Mouse (Mus musculus) limb, embryonic 11.5 days (tissue): Measurements from ENCODE around the gene Cdk19. TPM values are rescaled to one million over a fixed set of nuclear protein-coding genes. Genes with fewer than 3 reads are reported as not detected.
"Not testable (repeated sequence)": the region's sequence is repeated elsewhere in the genome, so short reads cannot be mapped to it uniquely, and the experiment has no call there.

Source experiments
- ATAC-seq: fragments of 200-750 bp; cut with Nextera tagmentation; 2 replicates; pipeline ENCODE4 v1.8.0; 2017; ENCODE audit warnings: low read depth; ENCODE audit not compliant: insufficient number of reproducible peaks, low FRiP score, low TSS enrichment
- DNase-seq: peaks from one replicate; pipeline ENCODE4 v3.0.0-alpha.2; 2015; ENCODE audit warnings: low spot score
- H3K27ac ChIP-seq: fragments of 300-500 bp; sonication (generic); replicated peaks from 2 replicates; pipeline ENCODE4 v1.5.1; 2014; ENCODE audit warnings: low read depth, mild to moderate bottlenecking, low read length
- H3K27me3 ChIP-seq: fragments of 300-500 bp; sonication (generic); 2 replicates; pipeline ENCODE4 v1.6.1; 2014; ENCODE audit warnings: mild to moderate bottlenecking, low read length, mixed read lengths; ENCODE audit not compliant: control insufficient read depth, insufficient read depth
- H3K36me3 ChIP-seq: fragments of 300-500 bp; sonication (generic); 2 replicates; pipeline ENCODE4 v1.6.1; 2014; ENCODE audit warnings: mild to moderate bottlenecking, low read length, moderate library complexity, mixed read lengths; ENCODE audit not compliant: control insufficient read depth, insufficient read depth
- H3K4me1 ChIP-seq: fragments of 300-500 bp; sonication (generic); 2 replicates; pipeline ENCODE4 v1.6.1; 2014; ENCODE audit warnings: low read length, mixed read lengths; ENCODE audit not compliant: control insufficient read depth, insufficient read depth
- H3K4me2 ChIP-seq: fragments of 300-500 bp; sonication (generic); 2 replicates; pipeline ENCODE4 v1.6.1; 2014; ENCODE audit warnings: low read depth, mild to moderate bottlenecking, moderate library complexity; ENCODE audit not compliant: severe bottlenecking
- H3K4me3 ChIP-seq: fragments of 300-500 bp; sonication (generic); 2 replicates; pipeline ENCODE4 v1.5.1; 2014; ENCODE audit warnings: low read depth, low read length
- H3K9ac ChIP-seq: fragments of 300-500 bp; sonication (generic); 2 replicates; pipeline ENCODE4 v1.6.1; 2014; ENCODE audit warnings: mild to moderate bottlenecking, low read length
- H3K9me3 ChIP-seq: fragments of 300-500 bp; sonication (generic); 2 replicates; pipeline ENCODE4 v1.6.1; 2016; ENCODE audit warnings: low read length; ENCODE audit not compliant: control insufficient read depth
- WGBS: fragments of 180-500 bp; shearing (Covaris S2); extraction: QIAGEN DNeasy Blood & Tissue Kit; methylation state at CpG from one replicate; pipeline ENCODE4 v1.1.7; 2014; 5-methylcytosine and 5-hydroxymethylcytosine counted together
- polyA plus RNA-seq: library from polyadenylated mRNA; unstranded; fragments of >200 nt; fragmentation: Nextera tagmentation; extraction: Ambion mirVana; gene quantifications from 2 replicates; pipeline ENCODE4 v1.2.1, GENCODE M21; 2014

Gene Cdk19
- 11.4 and 11.5 TPM in 2 replicates for polyA plus RNA-seq

GRCm38 (mm10) chr10:40339351-40339964 is at the start of gene Cdk19:
Gene Cdk19 (plus strand): TSS chr10:40339564.
- Histone ChIP-seq H3K36me3 (no peaks in the 10 kb centered on the region), H3K4me3 (no peak within 1 kb of the TSS), H3K27me3 (no peaks in the 10 kb centered on the region), H3K4me2 (peak within 1 kb of the TSS; percentile 20; the same call in 1 of the 2 replicates), H3K27ac (0 out of 2 replicates have a peak within 1 kb of the TSS, but pooled peaks have one; percentile 21), H3K9ac (no peak within 1 kb of the TSS; the same call in 1 of the 2 replicates), H3K4me1 (no peaks in the 10 kb centered on the region), H3K9me3 (no peaks in the 10 kb centered on the region)
- DNase-seq (peak; percentile 65), ATAC-seq (peak; percentile 47; the same call in 1 of the 2 replicates)
- WGBS = 15% methylated on average over 13 of the region's 13 CpGs

GRCm38 (mm10) chr10:40292640-40293039 is 46.7 kb upstream of the Cdk19 start:
- 96% methylated on average over 6 of the region's 6 CpGs for WGBS
- H3K4me3 ChIP-seq = no peak overlapping the region
- ATAC-seq (no peak), DNase-seq (no peak)
- H3K27me3 ChIP-seq = no peaks in the 10 kb centered on the region
- H3K4me2 ChIP-seq = no peak overlapping the region
- H3K4me1 ChIP-seq = no peaks in the 10 kb centered on the region
- no peaks in the 10 kb centered on the region for H3K9me3 ChIP-seq
- peaks cover 8% of the 10 kb centered on the region; the same call in 1 of the 2 replicates for H3K36me3 ChIP-seq
- no peak overlapping the region for H3K9ac ChIP-seq
- H3K27ac ChIP-seq = no peak overlapping the region

- no peaks in the 10 kb centered on the region for H3K9me3 ChIP-seq
- ATAC-seq (peak; percentile 65), DNase-seq (peak; percentile 86)
- no peaks in the 10 kb centered on the region for H3K27me3 ChIP-seq
- H3K27ac ChIP-seq = peak overlapping the region; percentile 84
- peaks cover 7% of the 10 kb centered on the region for H3K4me1 ChIP-seq
- H3K9ac ChIP-seq = peak overlapping the region; percentile 94
- H3K4me2 ChIP-seq = peak overlapping the region; percentile 69
- H3K4me3 ChIP-seq = peak overlapping the region; percentile 88
- H3K36me3 ChIP-seq = no peaks in the 10 kb centered on the region
- under 1% methylated on average over 36 of the region's 36 CpGs for WGBS
Measured at GRCm38 (mm10) chr10:40300648-40301171, 38.7 kb upstream of the Cdk19 start.

GRCm38 (mm10) chr10:40301181-40302075 is 37.9 kb upstream of the Cdk19 start:
- WGBS = under 1% methylated on average over 63 of the region's 91 CpGs
- not testable (repeated sequence) for H3K36me3 ChIP-seq, H3K4me1 ChIP-seq, H3K9me3 ChIP-seq, H3K27me3 ChIP-seq
- Histone ChIP-seq H3K4me2 (peak overlapping the region; percentile 69), H3K4me3 (peak overlapping the region; percentile 88), H3K27ac (peak overlapping the region; percentile 84), H3K9ac (peak overlapping the region; percentile 94)
- ATAC-seq (peak; percentile 45), DNase-seq (peak; percentile 69)

DNA sequence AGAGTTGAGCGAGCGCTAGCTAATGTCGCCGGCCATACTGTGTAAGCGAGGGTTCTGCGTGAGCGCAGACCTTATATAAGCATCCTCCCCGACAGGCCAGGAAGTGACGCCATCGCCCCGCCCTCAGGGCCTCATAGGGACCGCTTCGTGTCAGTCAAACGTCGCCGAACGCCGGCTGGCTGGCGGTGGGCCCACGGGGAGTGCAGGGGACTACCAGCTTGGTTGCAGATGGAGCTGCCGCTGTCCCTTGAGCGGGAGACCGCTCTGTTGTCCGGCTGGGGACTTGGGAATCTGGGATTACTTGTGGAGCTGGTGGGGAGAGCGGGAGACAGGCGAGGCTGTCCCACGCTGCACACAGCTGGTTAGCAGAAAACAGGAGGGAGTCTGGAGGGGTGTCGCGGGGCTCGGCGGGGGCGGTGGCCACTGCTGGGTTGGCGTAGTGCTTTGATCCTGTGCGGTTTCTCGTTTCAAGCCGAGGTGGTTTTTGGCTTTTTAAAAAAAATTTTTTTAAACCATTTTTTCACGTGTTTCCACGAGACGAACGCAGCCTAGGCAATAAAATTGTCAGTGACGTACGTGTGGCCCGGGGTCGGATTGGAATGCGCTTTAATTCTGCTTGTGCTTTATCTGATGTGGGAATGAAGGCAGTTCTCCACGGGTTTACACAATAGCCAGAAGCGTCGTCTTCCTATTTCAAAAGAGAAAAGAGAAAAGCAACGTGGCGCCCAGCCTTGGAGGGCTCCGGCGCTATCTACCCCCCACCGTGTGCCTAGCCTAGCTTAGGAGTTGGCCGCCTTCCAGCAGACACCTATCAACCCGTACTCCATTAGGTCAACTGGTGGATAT is 37.0 kb upstream of the Cdk19 start, which contains the start of gene Amd1:
Amd1 (minus strand) TSS at position 47 of the 846 bp plus-strand sequence.
- Histone ChIP-seq H3K27ac (peak within 1 kb of the TSS; percentile 94), H3K9me3 (peaks cover 3% of the 10 kb centered on the region; the same call in 1 of the 2 replicates), H3K36me3 (no peaks in the 10 kb centered on the region), H3K27me3 (no peaks in the 10 kb centered on the region), H3K4me3 (peak within 1 kb of the TSS; percentile 88), H3K4me2 (peak within 1 kb of the TSS; percentile 74), H3K9ac (peak within 1 kb of the TSS; percentile 94), H3K4me1 (peaks cover 7% of the 10 kb centered on the region)
- DNase-seq = peak; percentile 100
- under 1% methylated on average over 55 of the region's 55 CpGs for WGBS
- peak; percentile 98 for ATAC-seq

DNA sequence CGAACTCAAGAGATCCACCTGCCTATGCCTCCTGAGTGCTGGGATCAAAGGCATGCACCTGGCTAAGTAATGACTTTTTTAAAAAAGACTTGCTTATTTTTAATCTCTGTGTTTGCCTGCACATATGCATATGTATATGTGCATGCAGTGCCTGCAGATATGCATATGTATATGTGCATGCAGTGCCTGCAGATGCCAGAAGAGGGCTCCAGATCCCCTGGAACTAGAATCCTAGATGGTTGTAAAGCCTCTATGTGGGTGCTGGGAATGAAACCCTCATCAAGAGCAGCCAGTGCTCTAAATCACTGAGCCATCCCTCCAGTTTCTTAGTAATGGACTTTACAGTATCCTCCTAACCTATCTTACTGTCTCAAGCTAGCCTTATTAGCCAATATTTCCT is 33.4 kb upstream of the Cdk19 start:
- no peaks in the 10 kb centered on the region for H3K36me3 ChIP-seq
- no peaks in the 10 kb centered on the region for H3K4me1 ChIP-seq
- no peak overlapping the region for H3K9ac ChIP-seq
- no peak overlapping the region for H3K4me3 ChIP-seq
- no peak overlapping the region for H3K4me2 ChIP-seq
- no peak for DNase-seq
- no peak for ATAC-seq
- H3K27ac ChIP-seq = no peak overlapping the region
- 88% methylated on average over 1 of the region's 1 CpGs for WGBS
- H3K27me3 ChIP-seq = no peaks in the 10 kb centered on the region
- peaks cover 3% of the 10 kb centered on the region; the same call in 1 of the 2 replicates for H3K9me3 ChIP-seq

GRCm38 (mm10) chr10:40307826-40308583 is 31.4 kb upstream of the Cdk19 start:
- H3K4me1 ChIP-seq = no peaks in the 10 kb centered on the region
- WGBS = 67% methylated on average over 4 of the region's 4 CpGs
- no peak overlapping the region for H3K27ac ChIP-seq
- no peak overlapping the region for H3K4me2 ChIP-seq
- no peak overlapping the region for H3K9ac ChIP-seq
- H3K36me3 ChIP-seq = no peaks in the 10 kb centered on the region
- ATAC-seq (no peak), DNase-seq (no peak)
- H3K27me3 ChIP-seq = no peaks in the 10 kb centered on the region
- peaks cover 3% of the 10 kb centered on the region; the same call in 1 of the 2 replicates for H3K9me3 ChIP-seq
- H3K4me3 ChIP-seq = no peak overlapping the region
